Mouse (Mus musculus) intestine, embryonic 15.5 days (tissue): ENCODE data around the gene Cd3eap. TPM values are rescaled to one million over a fixed set of nuclear protein-coding genes. Genes with fewer than 3 reads are reported as not detected.
A peak's percentile ranks its signal among the peaks of the same experiment; 100 is the strongest.

Experiments used
- ATAC-seq: fragments of 200-750 bp; cut with Nextera tagmentation; 2 replicates; pipeline ENCODE4 v1.8.0; 2017; ENCODE audit warnings: moderate TSS enrichment, moderate library complexity
- H3K27ac ChIP-seq: fragments of 300-500 bp; sonication (generic); 2 replicates; pipeline ENCODE4 v1.5.1; 2015; ENCODE audit warnings: mild to moderate bottlenecking, inconsistent platforms
- H3K27me3 ChIP-seq: fragments of 300-500 bp; sonication (generic); replicated peaks from 2 replicates; pipeline ENCODE4 v1.6.1; 2015; ENCODE audit warnings: inconsistent platforms
- H3K36me3 ChIP-seq: fragments of 300-500 bp; sonication (generic); 2 replicates; pipeline ENCODE4 v1.6.1; 2015; ENCODE audit warnings: inconsistent platforms
- H3K4me1 ChIP-seq: fragments of 300-500 bp; sonication (generic); replicated peaks from 2 replicates; pipeline ENCODE4 v1.6.1; 2015; ENCODE audit warnings: inconsistent platforms
- H3K4me2 ChIP-seq: fragments of 300-500 bp; sonication (generic); replicated peaks from 2 replicates; pipeline ENCODE4 v1.6.1; 2015; ENCODE audit warnings: mild to moderate bottlenecking, inconsistent platforms
- H3K4me3 ChIP-seq: fragments of 300-500 bp; sonication (generic); replicated peaks from 2 replicates; pipeline ENCODE4 v1.5.1; 2015; ENCODE audit warnings: inconsistent platforms
- H3K9ac ChIP-seq: fragments of 300-500 bp; sonication (generic); 2 replicates; pipeline ENCODE4 v1.6.1; 2015; ENCODE audit warnings: inconsistent platforms
- H3K9me3 ChIP-seq: fragments of 300-500 bp; sonication (generic); 2 replicates; pipeline ENCODE4 v1.6.1; 2016; ENCODE audit warnings: inconsistent platforms
- WGBS: fragments of 180-500 bp; shearing (Covaris S2); methylation state at CpG from one replicate; pipeline ENCODE4 v1.1.7; 2015; 5-methylcytosine and 5-hydroxymethylcytosine counted together
- polyA plus RNA-seq: library from polyadenylated mRNA; unstranded; fragments of >200 nt; fragmentation: Nextera tagmentation; extraction: Ambion mirVana; gene quantifications from 2 replicates; pipeline ENCODE4 v1.2.1, GENCODE M21; 2015

Gene Cd3eap
- polyA plus RNA-seq, 1 experiment from 2014 or later: 21.7 TPM

GRCm38 (mm10) chr7:19342481-19343027, 16.7 kb downstream of the Cd3eap start:
- H3K4me3 ChIP-seq: peak overlapping the region; percentile 45
- under 1% methylated on average over 27 of the region's 27 CpGs for WGBS
- no peaks in the 10 kb centered on the region for H3K36me3 ChIP-seq
- H3K4me2 ChIP-seq: peak overlapping the region; percentile 94
- H3K27ac ChIP-seq: peak overlapping the region; percentile 7; the same call in 1 of the 2 replicates
- H3K4me1 ChIP-seq: peaks cover 36% of the 10 kb centered on the region
- no peaks in the 10 kb centered on the region for H3K9me3 ChIP-seq
- no peaks in the 10 kb centered on the region for H3K27me3 ChIP-seq
- H3K9ac ChIP-seq: peak overlapping the region; percentile 44
- ATAC-seq: 0 out of 2 replicates have a peak, but pooled peaks have one; percentile 2

- Histone ChIP-seq H3K9me3 (no peaks in the 10 kb centered on the region), H3K27ac (peak overlapping the region; percentile 7; the same call in 1 of the 2 replicates), H3K4me1 (peaks cover 36% of the 10 kb centered on the region), H3K36me3 (no peaks in the 10 kb centered on the region), H3K4me3 (peak overlapping the region; percentile 45), H3K4me2 (peak overlapping the region; percentile 94), H3K27me3 (no peaks in the 10 kb centered on the region), H3K9ac (peak overlapping the region; percentile 44)
- WGBS: under 1% methylated on average over 41 of the region's 41 CpGs
- peak; percentile 12; the same call in 1 of the 2 replicates for ATAC-seq
Observed at GRCm38 (mm10) chr7:19341761-19342409, 17.4 kb downstream of the Cd3eap start.

- Histone ChIP-seq H3K9ac (no peak overlapping the region), H3K9me3 (no peaks in the 10 kb centered on the region), H3K36me3 (no peaks in the 10 kb centered on the region), H3K4me3 (peak overlapping the region; percentile 45; the same call in 1 of the 2 replicates), H3K4me1 (peaks cover 36% of the 10 kb centered on the region), H3K4me2 (peak overlapping the region; percentile 94), H3K27me3 (no peaks in the 10 kb centered on the region), H3K27ac (no peak overlapping the region)
- ATAC-seq: no peak
- WGBS: 17% methylated on average over 10 of the region's 10 CpGs
Observed at GRCm38 (mm10) chr7:19341250-19341649, 18.0 kb downstream of the Cd3eap start.

- no peak overlapping the region for H3K4me3 ChIP-seq
- no peaks in the 10 kb centered on the region for H3K9me3 ChIP-seq
- WGBS: 56% methylated on average over 7 of the region's 7 CpGs
- no peaks in the 10 kb centered on the region for H3K36me3 ChIP-seq
- no peak overlapping the region for H3K4me2 ChIP-seq
- peaks cover 21% of the 10 kb centered on the region for H3K4me1 ChIP-seq
- no peak overlapping the region for H3K27ac ChIP-seq
- no peak for ATAC-seq
- no peak overlapping the region for H3K9ac ChIP-seq
- no peaks in the 10 kb centered on the region for H3K27me3 ChIP-seq
Observed at GRCm38 (mm10) chr7:19338596-19338995, 20.7 kb downstream of the Cd3eap start.

- H3K4me2 ChIP-seq: no peak overlapping the region
- no peaks in the 10 kb centered on the region for H3K36me3 ChIP-seq
- H3K9me3 ChIP-seq: no peaks in the 10 kb centered on the region
- H3K4me1 ChIP-seq: peaks cover 17% of the 10 kb centered on the region
- no peak overlapping the region for H3K4me3 ChIP-seq
- no peak overlapping the region for H3K9ac ChIP-seq
- no peak overlapping the region for H3K27ac ChIP-seq
- ATAC-seq: no peak
- 52% methylated on average over 2 of the region's 2 CpGs for WGBS
- no peaks in the 10 kb centered on the region for H3K27me3 ChIP-seq
Observed at GRCm38 (mm10) chr7:19338060-19338459, 21.2 kb downstream of the Cd3eap start.

- no peaks in the 10 kb centered on the region for H3K27me3 ChIP-seq
- 58% methylated on average over 10 of the region's 10 CpGs for WGBS
- no peak overlapping the region for H3K27ac ChIP-seq
- no peaks in the 10 kb centered on the region for H3K9me3 ChIP-seq
- ATAC-seq: no peak
- H3K4me2 ChIP-seq: no peak overlapping the region
- no peak overlapping the region for H3K4me3 ChIP-seq
- no peak overlapping the region for H3K9ac ChIP-seq
- H3K4me1 ChIP-seq: peaks cover 12% of the 10 kb centered on the region
- H3K36me3 ChIP-seq: no peaks in the 10 kb centered on the region
Observed at GRCm38 (mm10) chr7:19337122-19337521, 22.2 kb downstream of the Cd3eap start.

- no peaks in the 10 kb centered on the region for H3K36me3 ChIP-seq
- 52% methylated on average over 3 of the region's 3 CpGs for WGBS
- no peak overlapping the region for H3K9ac ChIP-seq
- H3K4me1 ChIP-seq: no peaks in the 10 kb centered on the region
- no peaks in the 10 kb centered on the region for H3K27me3 ChIP-seq
- no peaks in the 10 kb centered on the region for H3K9me3 ChIP-seq
- no peak overlapping the region for H3K27ac ChIP-seq
- 0 out of 2 replicates have a peak, but pooled peaks have one; percentile 31 for ATAC-seq
- no peak overlapping the region for H3K4me2 ChIP-seq
- H3K4me3 ChIP-seq: no peak overlapping the region
Observed at GRCm38 (mm10) chr7:19335583-19335982, 23.7 kb downstream of the Cd3eap start.

GRCm38 (mm10) chr7:19332709-19333352, 26.5 kb downstream of the Cd3eap start:
- H3K36me3 ChIP-seq: no peaks in the 10 kb centered on the region
- under 1% methylated on average over 52 of the region's 52 CpGs for WGBS
- H3K27me3 ChIP-seq: no peaks in the 10 kb centered on the region
- peak overlapping the region; percentile 59 for H3K27ac ChIP-seq
- H3K4me1 ChIP-seq: peaks cover under 1% of the 10 kb centered on the region; the same call in 1 of the 2 replicates
- H3K4me3 ChIP-seq: peak overlapping the region; percentile 54
- peak overlapping the region; percentile 78 for H3K4me2 ChIP-seq
- H3K9me3 ChIP-seq: no peaks in the 10 kb centered on the region
- H3K9ac ChIP-seq: peak overlapping the region; percentile 61
- peak; percentile 80 for ATAC-seq

- no peaks in the 10 kb centered on the region for H3K36me3 ChIP-seq
- no peak overlapping the region for H3K9ac ChIP-seq
- ATAC-seq: no peak
- peaks cover 9% of the 10 kb centered on the region for H3K4me1 ChIP-seq
- H3K27ac ChIP-seq: no peak overlapping the region
- no peak overlapping the region for H3K4me2 ChIP-seq
- no peaks in the 10 kb centered on the region for H3K27me3 ChIP-seq
- H3K9me3 ChIP-seq: no peaks in the 10 kb centered on the region
- no peak overlapping the region for H3K4me3 ChIP-seq
- 64% methylated on average over 2 of the region's 2 CpGs for WGBS
Observed at GRCm38 (mm10) chr7:19331910-19332309, 27.4 kb downstream of the Cd3eap start.

- H3K9me3 ChIP-seq: no peaks in the 10 kb centered on the region
- no peaks in the 10 kb centered on the region for H3K27me3 ChIP-seq
- no peak overlapping the region for H3K4me2 ChIP-seq
- peaks cover 17% of the 10 kb centered on the region for H3K4me1 ChIP-seq
- no peak for ATAC-seq
- no peaks in the 10 kb centered on the region for H3K36me3 ChIP-seq
- no peak overlapping the region for H3K4me3 ChIP-seq
- no peak overlapping the region for H3K9ac ChIP-seq
- H3K27ac ChIP-seq: no peak overlapping the region
Observed at GRCm38 (mm10) chr7:19328425-19328824, 30.9 kb downstream of the Cd3eap start.

GRCm38 (mm10) chr7:19327782-19328181, 31.5 kb downstream of the Cd3eap start:
- WGBS: 77% methylated on average over 5 of the region's 5 CpGs
- H3K9ac ChIP-seq: no peak overlapping the region
- no peaks in the 10 kb centered on the region for H3K36me3 ChIP-seq
- H3K4me1 ChIP-seq: peaks cover 17% of the 10 kb centered on the region
- H3K27ac ChIP-seq: peak overlapping the region; percentile 67; the same call in 1 of the 2 replicates
- H3K4me3 ChIP-seq: no peak overlapping the region
- H3K27me3 ChIP-seq: no peaks in the 10 kb centered on the region
- no peaks in the 10 kb centered on the region for H3K9me3 ChIP-seq
- H3K4me2 ChIP-seq: peak overlapping the region; percentile 76
- no peak for ATAC-seq

GRCm38 (mm10) chr7:19327128-19327527, 32.2 kb downstream of the Cd3eap start:
- ATAC-seq: peak; percentile 85
- H3K9me3 ChIP-seq: no peaks in the 10 kb centered on the region
- peaks cover 17% of the 10 kb centered on the region for H3K4me1 ChIP-seq
- peak overlapping the region; percentile 76 for H3K4me2 ChIP-seq
- H3K27me3 ChIP-seq: no peaks in the 10 kb centered on the region
- under 1% methylated on average over 22 of the region's 22 CpGs for WGBS
- H3K27ac ChIP-seq: peak overlapping the region; percentile 67
- peak overlapping the region; percentile 44 for H3K9ac ChIP-seq
- H3K36me3 ChIP-seq: no peaks in the 10 kb centered on the region
- peak overlapping the region; percentile 32 for H3K4me3 ChIP-seq
